Mouse (Mus musculus) right cerebral cortex, postnatal 14 days (tissue): ENCODE measurements at regions not wholly inside any gene's neighbourhood (a gene's known extent, or its start where the extent isn't known, plus 50 kb on each side); places are given as distances from the start of the nearest gene placed in this dataset.
A peak's percentile ranks its signal among the peaks of the same experiment; 100 is the strongest.
"Not testable (repeated sequence)": the region's sequence is repeated elsewhere in the genome, so short reads cannot be mapped to it uniquely, and the experiment has no call there.

Experiments used
- DNase-seq: peaks from one replicate; pipeline ENCODE4 v3.0.0; 2022

GRCm38 (mm10) chr16:3114473-3115335 is 476.1 kb upstream of the Olfr161 start:
- peak; percentile 31 for DNase-seq

- DNase-seq: peak; percentile 6
Measured at GRCm38 (mm10) chr16:3115336-3116112, 475.3 kb upstream of the Olfr161 start.

GRCm38 (mm10) chr16:3116113-3116511 is 474.7 kb upstream of the Olfr161 start:
- DNase-seq: not testable (repeated sequence)

- not testable (repeated sequence) for DNase-seq
Measured at GRCm38 (mm10) chr16:3121216-3121615, 469.6 kb upstream of the Olfr161 start.

GRCm38 (mm10) chr16:3122145-3122860 is 468.5 kb upstream of the Olfr161 start:
- DNase-seq: not testable (repeated sequence)

- not testable (repeated sequence) for DNase-seq
Measured at GRCm38 (mm10) chr16:3122861-3123477, 467.9 kb upstream of the Olfr161 start.

- not testable (repeated sequence) for DNase-seq
Measured at GRCm38 (mm10) chr16:3127317-3127716, 463.5 kb upstream of the Olfr161 start.
